Mouse (Mus musculus): ENCODE results near the gene Sars.
A peak's percentile ranks its signal among the peaks of the same experiment; 100 is the strongest.

The Sars gene

GRCm38 (mm10) chr3:108392793-108393192 is 52.2 kb downstream of the Sars start:
- no peak for DNase-seq (ENCODE audit: low read depth, low spot score)

- DNase-seq (ENCODE audit: low read depth, low spot score): no peak
These were observed 52.7 kb downstream of the Sars start for GRCm38 (mm10) chr3:108392299-108392698.

- DNase-seq (ENCODE audit: low read depth, low spot score): peak; percentile 95
These were observed 55.9 kb downstream of the Sars start for GRCm38 (mm10) chr3:108389111-108389545.

- no peak for DNase-seq (ENCODE audit: low read depth, low spot score)
These were observed 58.8 kb downstream of the Sars start for GRCm38 (mm10) chr3:108386186-108386585.

GRCm38 (mm10) chr3:108384425-108384824 is 60.6 kb downstream of the Sars start:
- no peak for DNase-seq (ENCODE audit: low read depth, low spot score)

GRCm38 (mm10) chr3:108383485-108384354 is 61.3 kb downstream of the Sars start, which contains the start of gene Psrc1:
Psrc1 (plus strand) TSS chr3:108383839.
- peak; percentile 74 for DNase-seq (ENCODE audit: low read depth, low spot score)

GRCm38 (mm10) chr3:108381945-108382875 is 62.8 kb downstream of the Sars start:
- DNase-seq (ENCODE audit: low read depth, low spot score): peak; percentile 59

- peak; percentile 69 for DNase-seq (ENCODE audit: low read depth, low spot score)
These were observed 64.3 kb downstream of the Sars start for GRCm38 (mm10) chr3:108380695-108381094.

GRCm38 (mm10) chr3:108378875-108379663 is 65.9 kb downstream of the Sars start:
- DNase-seq (ENCODE audit: low read depth, low spot score): no peak

Measured in A20 (cell line).